Mouse (Mus musculus): ENCODE measurements around the gene Arfgef2. TPM values are rescaled to one million over a fixed set of nuclear protein-coding genes. Genes with fewer than 3 reads are reported as not detected.
A peak's percentile ranks its signal among the peaks of the same experiment; 100 is the strongest.

Arfgef2 gene
- polyA plus RNA-seq, 1 experiment = 27.9 TPM

DNA sequence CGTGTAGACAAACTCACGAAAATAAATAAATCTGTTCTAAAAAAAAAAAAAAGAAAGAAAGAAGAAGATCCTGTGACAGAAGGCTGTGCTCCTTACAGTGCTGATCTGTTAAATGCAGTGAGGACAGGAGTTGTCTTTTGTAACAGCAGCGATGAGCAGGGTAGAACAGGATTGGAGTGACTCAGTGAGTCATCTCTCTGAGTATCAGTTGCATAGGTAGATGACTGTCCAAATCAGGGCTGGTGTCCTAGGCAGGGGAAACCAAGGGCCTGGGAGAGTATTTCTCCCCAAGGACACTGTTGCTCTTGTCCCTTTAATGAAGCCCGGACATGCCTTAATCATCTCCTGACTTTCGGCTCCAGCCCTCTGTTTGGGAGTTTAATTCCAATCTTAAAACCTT lies 4.1 kb downstream of the Arfgef2 start:
- Histone ChIP-seq H3K4me1 (ENCODE audit: control insufficient read depth, insufficient read depth, low read length) (peaks cover 3% of the 10 kb centered on the region; the same call in 1 of the 2 replicates), H3K4me3 (replicated peaks; ENCODE audit: insufficient read depth, low read depth, low read length) (no peak overlapping the region), H3K27me3 (ENCODE audit: control insufficient read depth, insufficient read depth, low read length) (no peaks in the 10 kb centered on the region), H3K27ac (ENCODE audit: insufficient read depth, low read length) (no peak overlapping the region)
- TF ChIP-seq POLR2A (IDR thresholded peaks at IDR 0.05; ENCODE audit: borderline replicate concordance, insufficient read depth, low read length) = no peak
- TF ChIP-seq CTCF (IDR thresholded peaks at IDR 0.05; ENCODE audit: borderline replicate concordance, insufficient read depth, low read depth, low read length) = no peak
- no peak for DNase-seq
- WGBS = 91% methylated on average over 5 of the region's 5 CpGs

DNA sequence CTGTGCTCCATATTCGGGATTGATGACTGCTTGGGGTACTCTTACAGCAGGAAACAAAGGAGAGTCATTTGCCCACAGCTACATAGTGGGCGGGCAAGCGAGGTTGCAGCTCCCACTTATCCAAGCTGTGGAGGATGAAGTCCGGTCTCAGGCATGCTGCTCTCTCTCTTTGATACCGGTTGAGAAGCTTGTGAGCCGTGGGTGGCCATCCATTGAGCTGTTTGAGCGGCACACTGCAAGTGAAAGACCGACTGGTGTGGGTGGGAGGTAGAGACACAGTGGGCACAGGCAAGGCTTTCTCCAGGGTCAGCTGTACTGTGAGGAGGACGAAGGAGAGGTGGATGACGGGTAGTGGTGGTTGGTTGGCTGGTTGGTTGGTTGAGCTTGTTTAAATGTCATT lies 5.4 kb downstream of the Arfgef2 start:
- TF ChIP-seq CTCF (IDR thresholded peaks at IDR 0.05; ENCODE audit: borderline replicate concordance, insufficient read depth, low read depth, low read length) (no peak), POLR2A (IDR thresholded peaks at IDR 0.05; ENCODE audit: borderline replicate concordance, insufficient read depth, low read length) (no peak)
- WGBS = 72% methylated on average over 10 of the region's 10 CpGs
- Histone ChIP-seq H3K27ac (ENCODE audit: insufficient read depth, low read length) (no peak overlapping the region), H3K4me1 (ENCODE audit: control insufficient read depth, insufficient read depth, low read length) (peaks cover 3% of the 10 kb centered on the region; the same call in 1 of the 2 replicates), H3K27me3 (ENCODE audit: control insufficient read depth, insufficient read depth, low read length) (no peaks in the 10 kb centered on the region), H3K4me3 (replicated peaks; ENCODE audit: insufficient read depth, low read depth, low read length) (no peak overlapping the region)
- DNase-seq = no peak

DNA sequence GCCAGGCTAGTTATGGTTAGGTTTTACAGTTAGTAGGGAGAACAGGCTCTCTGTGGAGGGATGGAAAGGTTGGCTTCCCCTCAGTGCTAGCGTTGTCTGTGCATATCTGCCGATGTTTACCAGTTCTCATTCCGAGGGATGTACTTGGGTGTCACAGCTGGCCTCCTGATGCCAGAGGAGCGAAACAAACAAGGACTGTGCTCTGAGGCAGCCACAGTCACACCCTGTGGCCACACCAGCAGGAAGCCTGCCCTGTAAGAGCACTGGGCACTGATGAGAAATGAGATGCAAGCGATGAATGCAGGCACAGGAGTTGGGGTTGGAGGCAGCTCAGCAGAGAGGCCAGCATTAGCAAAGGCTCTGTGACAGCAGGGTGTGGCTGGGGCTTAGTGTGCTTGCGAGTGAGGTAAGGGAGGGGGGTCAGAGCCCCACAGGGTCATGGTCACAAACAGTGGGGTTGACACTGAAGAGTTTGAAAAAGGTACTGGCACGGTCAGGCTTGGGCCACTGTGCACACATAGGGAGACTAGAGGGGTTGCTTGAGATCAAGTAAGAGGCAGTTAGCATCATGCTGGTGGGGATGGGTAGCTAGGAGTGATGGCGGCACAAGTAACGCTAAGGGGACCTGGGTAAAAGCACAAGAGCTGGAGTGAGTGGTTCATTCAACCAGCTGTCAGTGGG lies 13.2 kb downstream of the Arfgef2 start:
- Histone ChIP-seq H3K27ac (ENCODE audit: insufficient read depth, low read length) (peak overlapping the region; percentile 12; the same call in 1 of the 2 replicates), H3K27me3 (ENCODE audit: control insufficient read depth, insufficient read depth, low read length) (no peaks in the 10 kb centered on the region), H3K4me3 (replicated peaks; ENCODE audit: insufficient read depth, low read depth, low read length) (no peak overlapping the region), H3K4me1 (ENCODE audit: control insufficient read depth, insufficient read depth, low read length) (peaks cover 16% of the 10 kb centered on the region)
- no peak for DNase-seq
- whole genome bisulfite sequencing = 73% methylated on average over 9 of the region's 9 CpGs
- TF ChIP-seq CTCF (IDR thresholded peaks at IDR 0.05; ENCODE audit: borderline replicate concordance, insufficient read depth, low read depth, low read length) = no peak
- TF ChIP-seq POLR2A (IDR thresholded peaks at IDR 0.05; ENCODE audit: borderline replicate concordance, insufficient read depth, low read length) = no peak

DNA sequence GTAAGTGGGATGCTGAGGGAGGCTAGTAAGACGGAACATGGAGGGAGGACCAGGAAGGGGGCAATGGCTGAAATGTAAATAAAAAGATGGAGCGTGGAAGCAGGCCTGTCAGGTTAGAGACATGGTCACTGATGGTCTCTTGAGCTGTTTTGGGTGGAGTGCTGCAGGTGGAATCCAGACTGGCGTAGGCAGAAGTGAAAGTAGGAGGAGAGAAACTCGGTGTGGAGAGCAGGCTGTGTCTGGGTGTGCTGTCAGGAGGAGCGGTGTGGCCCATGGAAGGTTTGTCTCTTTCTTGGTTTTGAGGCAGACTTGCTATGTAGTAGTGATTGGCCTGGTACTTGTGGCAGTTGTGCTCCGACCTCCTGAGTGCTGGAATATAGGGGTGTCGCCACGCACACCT lies 14.5 kb downstream of the Arfgef2 start:
- TF ChIP-seq CTCF (IDR thresholded peaks at IDR 0.05; ENCODE audit: borderline replicate concordance, insufficient read depth, low read depth, low read length) (no peak), POLR2A (IDR thresholded peaks at IDR 0.05; ENCODE audit: borderline replicate concordance, insufficient read depth, low read length) (no peak)

DNA sequence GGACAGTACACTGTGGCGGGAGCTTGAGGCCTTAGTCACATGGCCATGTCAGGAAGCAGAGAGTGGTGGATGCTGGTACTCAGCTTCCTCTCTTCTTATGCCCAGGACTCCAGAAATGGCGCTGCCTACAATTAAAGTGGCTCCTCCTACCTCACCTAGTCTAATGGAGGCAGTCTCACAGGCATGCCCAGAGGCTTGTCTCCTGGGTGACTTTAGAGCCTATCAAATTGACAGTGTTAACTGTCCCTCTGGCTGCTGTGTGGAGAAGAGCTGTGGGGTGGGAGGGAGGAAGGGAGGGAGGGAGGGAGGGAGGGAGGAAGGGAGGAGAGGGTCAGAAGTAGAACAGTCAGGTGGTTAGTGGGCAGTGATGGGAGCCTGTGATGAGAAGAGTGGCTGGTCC lies 15.5 kb downstream of the Arfgef2 start:
- H3K27me3 ChIP-seq (ENCODE audit: control insufficient read depth, insufficient read depth, low read length) = no peaks in the 10 kb centered on the region
- 86% methylated on average over 2 of the region's 2 CpGs for WGBS
- H3K4me1 ChIP-seq (ENCODE audit: control insufficient read depth, insufficient read depth, low read length) = peaks cover 30% of the 10 kb centered on the region
- H3K4me3 ChIP-seq (replicated peaks; ENCODE audit: insufficient read depth, low read depth, low read length) = no peak overlapping the region
- no peak for DNase-seq
- TF ChIP-seq POLR2A (IDR thresholded peaks at IDR 0.05; ENCODE audit: borderline replicate concordance, insufficient read depth, low read length) = no peak
- no peak for TF ChIP-seq CTCF (IDR thresholded peaks at IDR 0.05; ENCODE audit: borderline replicate concordance, insufficient read depth, low read depth, low read length)
- no peak overlapping the region for H3K27ac ChIP-seq (ENCODE audit: insufficient read depth, low read length)

More for the DNA sequence above, 14.5 kb downstream of the Arfgef2 start:
- H3K27me3 ChIP-seq (ENCODE audit: control insufficient read depth, insufficient read depth, low read length) = no peaks in the 10 kb centered on the region
- no peak overlapping the region for H3K27ac ChIP-seq (ENCODE audit: insufficient read depth, low read length)
- H3K4me3 ChIP-seq (replicated peaks; ENCODE audit: insufficient read depth, low read depth, low read length) = no peak overlapping the region
- DNase-seq = no peak
- peaks cover 26% of the 10 kb centered on the region for H3K4me1 ChIP-seq (ENCODE audit: control insufficient read depth, insufficient read depth, low read length)
- 93% methylated on average over 8 of the region's 8 CpGs for WGBS

- 99% methylated on average over 3 of the region's 3 CpGs for WGBS
- Histone ChIP-seq H3K27ac (ENCODE audit: insufficient read depth, low read length) (no peak overlapping the region), H3K27me3 (ENCODE audit: control insufficient read depth, insufficient read depth, low read length) (no peaks in the 10 kb centered on the region), H3K4me1 (ENCODE audit: control insufficient read depth, insufficient read depth, low read length) (peaks cover 30% of the 10 kb centered on the region), H3K4me3 (replicated peaks; ENCODE audit: insufficient read depth, low read depth, low read length) (no peak overlapping the region)
- no peak for DNase-seq
- no peak for TF ChIP-seq CTCF (IDR thresholded peaks at IDR 0.05; ENCODE audit: borderline replicate concordance, insufficient read depth, low read depth, low read length)
- TF ChIP-seq POLR2A (IDR thresholded peaks at IDR 0.05; ENCODE audit: borderline replicate concordance, insufficient read depth, low read length) = no peak
Observed at GRCm38 (mm10) chr2:166821406-166821805, 16.0 kb downstream of the Arfgef2 start.

- no peak for TF ChIP-seq POLR2A (IDR thresholded peaks at IDR 0.05; ENCODE audit: borderline replicate concordance, insufficient read depth, low read length)
- no peak for DNase-seq
- Histone ChIP-seq H3K27me3 (ENCODE audit: control insufficient read depth, insufficient read depth, low read length) (no peaks in the 10 kb centered on the region), H3K4me1 (ENCODE audit: control insufficient read depth, insufficient read depth, low read length) (peaks cover 30% of the 10 kb centered on the region), H3K27ac (ENCODE audit: insufficient read depth, low read length) (no peak overlapping the region), H3K4me3 (replicated peaks; ENCODE audit: insufficient read depth, low read depth, low read length) (no peak overlapping the region)
- 48% methylated on average over 10 of the region's 10 CpGs for WGBS
Observed at GRCm38 (mm10) chr2:166822119-166822826, 16.9 kb downstream of the Arfgef2 start.

- WGBS = 25% methylated on average over 2 of the region's 2 CpGs
- peak in 1 of 2 experiments; percentile 48 for DNase-seq
- Histone ChIP-seq H3K27me3 (ENCODE audit: control insufficient read depth, insufficient read depth, low read length) (no peaks in the 10 kb centered on the region), H3K4me3 (replicated peaks; ENCODE audit: insufficient read depth, low read depth, low read length) (no peak overlapping the region), H3K4me1 (ENCODE audit: control insufficient read depth, insufficient read depth, low read length) (peaks cover 30% of the 10 kb centered on the region), H3K27ac (ENCODE audit: insufficient read depth, low read length) (no peak overlapping the region)
- no peak for TF ChIP-seq CTCF (IDR thresholded peaks at IDR 0.05; ENCODE audit: borderline replicate concordance, insufficient read depth, low read depth, low read length)
- TF ChIP-seq POLR2A (IDR thresholded peaks at IDR 0.05; ENCODE audit: borderline replicate concordance, insufficient read depth, low read length) = no peak
Observed at GRCm38 (mm10) chr2:166822901-166823300, 17.5 kb downstream of the Arfgef2 start.
